Mouse (Mus musculus) brain, embryonic 14.5 days (tissue): ENCODE results near the gene Adamts13.

Source experiments
- CTCF ChIP-seq: fragments of 200-500 bp; IDR thresholded peaks from 2 replicates; pipeline ENCODE4 v1.5.1; 2012; ENCODE audit warnings: inconsistent platforms, mild to moderate bottlenecking, moderate library complexity, borderline replicate concordance; ENCODE audit not compliant: insufficient read depth, insufficient read length; ENCODE audit errors: extremely low read depth
- POLR2A ChIP-seq: fragments of 200-500 bp; IDR thresholded peaks from 2 replicates; pipeline ENCODE4 v1.6.1; 2012; ENCODE audit warnings: mild to moderate bottlenecking, inconsistent platforms, borderline replicate concordance; ENCODE audit not compliant: poor library complexity, insufficient read depth, insufficient read length, severe bottlenecking; ENCODE audit errors: extremely low read depth

DNA sequence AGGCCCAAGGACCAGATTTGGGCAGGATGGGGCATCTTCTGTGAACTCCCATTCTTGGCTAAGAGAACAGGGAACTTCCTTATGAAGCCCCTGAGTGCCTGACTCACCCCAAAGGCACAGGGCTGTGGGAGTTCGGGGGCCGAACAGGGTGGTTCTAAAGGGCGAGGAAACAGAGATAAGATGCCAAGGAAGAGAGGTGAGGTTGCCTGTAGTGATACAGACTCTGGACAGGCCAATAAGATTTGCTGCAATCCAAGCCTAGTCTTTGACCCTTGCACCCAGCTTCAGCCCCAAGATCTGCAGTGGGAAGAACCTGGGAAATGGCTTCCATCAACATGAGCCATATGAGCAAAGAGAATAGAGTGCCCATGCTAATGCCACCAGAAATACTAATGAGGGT lies 30.0 kb upstream of the Adamts13 start:
- TF ChIP-seq CTCF (no peak), POLR2A (no peak)
